Mouse (Mus musculus) cortical plate, adult 2 months (tissue): Measurements from ENCODE around the gene Tbc1d8. TPM values are rescaled to one million over a fixed set of nuclear protein-coding genes. Genes with fewer than 3 reads are reported as not detected.

Experiments used
- H3K27ac ChIP-seq: fragments of 200-500 bp; 2 replicates; pipeline ENCODE4 v1.5.1; 2012; ENCODE audit warnings: low read length, control low read depth, inconsistent platforms; ENCODE audit not compliant: insufficient read depth
- H3K4me1 ChIP-seq: fragments of 200-500 bp; 2 replicates; pipeline ENCODE4 v1.6.1; 2011; ENCODE audit warnings: low read length; ENCODE audit not compliant: control insufficient read depth, insufficient read depth
- H3K4me3 ChIP-seq: fragments of 200-500 bp; 2 replicates; pipeline ENCODE4 v1.5.1; 2011; ENCODE audit warnings: mild to moderate bottlenecking, low read length, control low read depth; ENCODE audit not compliant: insufficient read depth
- CTCF ChIP-seq: fragments of 200-500 bp; IDR thresholded peaks from 2 replicates; pipeline ENCODE4 v1.5.1; 2011; ENCODE audit warnings: mild to moderate bottlenecking, control low read depth, low read length; ENCODE audit not compliant: insufficient read depth; ENCODE audit errors: extremely low read depth
- POLR2A ChIP-seq: fragments of 200-500 bp; IDR thresholded peaks from 2 replicates; pipeline ENCODE4 v1.6.1; 2011; ENCODE audit warnings: mild to moderate bottlenecking, low read length, control low read depth; ENCODE audit not compliant: insufficient read depth; ENCODE audit errors: extremely low read depth
- polyA plus RNA-seq: library from polyadenylated mRNA; depleted of rRNA; stranded (reverse); fragments of >200 nt; gene quantifications from 2 replicates; pipeline ENCODE4 v1.2.3, GENCODE M21; 2012

Tbc1d8 gene
- polyA plus RNA-seq, 1 experiment, result 20.3 TPM

DNA sequence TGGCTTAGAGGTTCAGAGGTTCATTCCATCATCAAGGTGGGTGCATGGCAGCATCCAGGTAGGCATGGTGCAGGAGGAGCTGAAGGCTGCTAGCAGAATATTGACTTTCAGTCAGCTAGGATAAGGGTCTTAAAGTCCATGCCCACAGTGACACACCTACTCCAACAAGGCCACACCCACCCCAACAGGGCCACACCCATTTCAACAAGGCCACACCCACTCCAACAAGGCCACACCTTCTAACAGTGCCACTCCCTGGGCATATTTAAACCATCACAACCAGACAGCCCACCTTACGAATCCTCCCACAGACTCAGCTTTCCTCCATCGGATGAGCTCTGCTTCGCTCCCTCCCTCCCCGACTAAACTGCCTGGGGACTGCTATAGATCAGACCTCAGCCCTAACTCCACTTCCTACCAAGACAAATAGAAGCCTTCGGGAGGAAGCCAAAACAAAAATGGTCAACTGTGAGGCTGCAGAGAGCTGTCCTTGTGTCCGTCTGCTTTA, 15.6 kb downstream of the Tbc1d8 start:
- Histone ChIP-seq H3K4me1 (peaks cover 6% of the 10 kb centered on the region), H3K4me3 (no peak overlapping the region), H3K27ac (no peak overlapping the region)
- TF ChIP-seq POLR2A, result no peak
- TF ChIP-seq CTCF, result no peak

DNA sequence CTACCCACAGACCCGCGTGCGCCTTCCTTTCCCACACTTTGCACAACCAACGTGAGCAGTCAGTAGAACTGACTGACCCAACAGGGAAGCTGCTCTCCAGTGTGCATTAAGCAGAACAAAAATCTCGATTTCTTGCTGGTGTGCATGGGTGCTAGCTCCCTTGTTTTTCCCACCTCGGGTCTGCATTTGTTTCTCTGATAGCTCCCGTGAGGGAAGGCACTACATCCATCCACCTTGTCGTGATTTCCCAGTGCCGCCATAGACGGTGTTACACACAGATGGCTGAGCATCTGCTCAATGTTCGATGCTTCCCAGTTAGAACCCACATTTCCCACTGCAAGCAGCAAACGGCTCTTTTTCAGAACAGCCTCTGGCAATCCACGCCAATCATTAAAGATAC, 16.5 kb downstream of the Tbc1d8 start:
- H3K4me3 ChIP-seq, result no peak overlapping the region

GRCm38 (mm10) chr1:39460495-39460894, 18.1 kb downstream of the Tbc1d8 start:
- H3K4me3 ChIP-seq, result no peak overlapping the region
- H3K4me1 ChIP-seq, result peaks cover 6% of the 10 kb centered on the region
- H3K27ac ChIP-seq, result no peak overlapping the region
- TF ChIP-seq CTCF (no peak), POLR2A (no peak)

More for the DNA sequence above, 16.5 kb downstream of the Tbc1d8 start:
- peaks cover 6% of the 10 kb centered on the region for H3K4me1 ChIP-seq
- no peak overlapping the region for H3K27ac ChIP-seq
- TF ChIP-seq CTCF (no peak), POLR2A (no peak)

GRCm38 (mm10) chr1:39457887-39458874, 20.4 kb downstream of the Tbc1d8 start:
- no peak overlapping the region for H3K4me3 ChIP-seq
- TF ChIP-seq CTCF (no peak), POLR2A (no peak)
- peaks cover 6% of the 10 kb centered on the region for H3K4me1 ChIP-seq
- H3K27ac ChIP-seq, result no peak overlapping the region

DNA sequence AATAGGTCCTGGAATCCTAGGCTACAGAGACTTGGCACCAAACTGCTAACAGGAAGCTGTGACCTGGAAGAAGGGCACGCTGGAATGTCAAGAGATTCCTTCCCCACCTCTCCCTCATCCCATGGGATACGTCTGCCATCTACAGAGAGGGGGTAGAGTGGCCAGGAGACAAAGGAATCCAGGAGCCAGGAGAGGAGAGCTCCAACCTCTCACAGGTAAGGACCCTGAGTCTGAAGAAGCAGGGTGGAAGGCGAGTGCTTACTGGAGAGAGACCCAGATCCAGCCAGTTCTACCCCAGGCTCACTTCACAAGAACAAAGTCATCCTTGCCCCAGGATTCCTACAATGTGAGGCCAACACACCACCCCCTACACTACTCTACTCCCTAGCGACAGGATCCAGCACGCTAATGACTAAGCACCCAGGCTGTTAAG, 22.1 kb downstream of the Tbc1d8 start:
- TF ChIP-seq CTCF (no peak), POLR2A (no peak)
- Histone ChIP-seq H3K4me3 (no peak overlapping the region), H3K27ac (no peak overlapping the region), H3K4me1 (peaks cover 3% of the 10 kb centered on the region)

DNA sequence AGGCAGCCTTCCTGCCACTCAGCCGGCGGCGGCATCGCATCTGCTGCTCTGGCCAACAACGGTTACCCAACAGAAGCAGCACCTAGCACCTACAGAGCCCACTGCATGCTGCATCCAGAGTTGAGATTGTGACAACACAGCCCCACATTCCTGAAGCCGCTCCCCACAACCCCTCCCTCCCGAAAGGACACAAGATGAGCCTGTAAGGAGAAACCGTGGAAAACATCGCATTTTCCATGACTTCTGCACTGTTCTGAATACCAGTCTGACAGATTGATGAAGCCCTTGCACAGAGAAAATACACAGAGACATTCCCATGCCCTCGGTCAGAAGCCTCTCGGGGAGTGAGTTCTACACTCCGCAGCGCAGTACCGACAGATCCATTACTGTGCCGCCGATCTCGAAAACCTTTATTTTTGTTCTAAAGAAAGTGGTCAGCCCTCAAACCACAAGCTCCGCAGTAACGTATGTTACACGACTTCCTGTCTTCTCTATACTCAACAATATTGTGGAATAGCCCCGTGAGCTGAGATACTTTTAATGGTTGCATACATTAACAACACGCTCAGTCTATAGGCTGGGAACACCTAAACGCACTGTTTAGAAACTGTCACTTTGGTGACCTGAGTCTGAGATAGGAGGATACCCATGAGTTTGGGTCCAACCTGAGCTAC, 23.1 kb downstream of the Tbc1d8 start:
- no peak overlapping the region for H3K27ac ChIP-seq

DNA sequence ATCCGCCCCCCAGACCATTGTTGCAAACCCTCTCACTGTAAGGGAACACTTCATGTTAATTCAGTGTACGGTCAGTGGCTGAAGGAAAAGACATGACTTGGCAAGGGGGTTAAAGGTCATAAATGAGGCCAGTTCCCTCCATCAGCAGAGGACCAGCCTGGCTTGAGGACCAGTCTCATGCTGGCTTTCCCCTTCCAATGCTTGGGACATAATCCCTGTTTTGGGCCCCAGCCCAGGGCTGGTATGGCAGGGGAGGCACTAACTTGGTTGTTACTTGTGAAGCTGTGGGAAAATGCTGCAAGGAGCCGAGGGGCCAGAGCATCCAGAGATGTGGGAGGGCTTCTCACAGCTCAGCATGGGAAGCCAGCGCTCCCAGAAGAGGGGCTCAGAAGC, 23.8 kb downstream of the Tbc1d8 start:
- TF ChIP-seq POLR2A (no peak), CTCF (no peak)
- Histone ChIP-seq H3K27ac (no peak overlapping the region), H3K4me3 (no peak overlapping the region), H3K4me1 (no peaks in the 10 kb centered on the region)

More for the DNA sequence above, 23.1 kb downstream of the Tbc1d8 start:
- Histone ChIP-seq H3K4me1 (no peaks in the 10 kb centered on the region; the same call in 1 of the 2 replicates), H3K4me3 (no peak overlapping the region)
- no peak for TF ChIP-seq POLR2A
- TF ChIP-seq CTCF, result no peak

DNA sequence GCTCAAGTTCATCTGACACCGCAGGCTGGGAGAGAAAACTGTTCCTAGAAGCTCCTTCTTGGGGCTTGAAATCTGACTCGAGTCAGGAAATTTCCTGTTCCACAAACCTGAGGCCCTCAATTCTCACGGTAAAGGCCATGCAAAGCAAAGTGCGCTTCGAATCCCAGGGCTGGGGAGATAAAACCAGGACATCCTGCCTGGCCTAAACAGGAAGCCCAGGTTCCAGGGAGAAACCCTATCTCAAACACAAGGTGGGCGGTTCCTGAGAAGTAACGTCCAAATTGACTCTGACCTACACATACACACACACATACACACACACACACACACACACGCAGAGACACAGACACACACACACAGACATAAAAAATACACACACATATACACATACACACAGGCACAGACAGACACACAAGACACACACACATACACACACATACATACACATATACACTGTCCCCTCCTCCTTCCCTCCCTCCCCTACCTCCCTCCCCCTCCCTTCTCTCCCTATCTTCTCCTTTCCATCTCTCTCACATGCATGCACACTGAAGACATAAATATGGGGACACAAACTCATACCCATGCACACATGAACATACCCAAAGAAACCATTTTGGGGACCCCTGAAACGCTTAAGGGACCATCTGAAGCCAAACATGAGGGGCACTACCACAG, 24.3 kb downstream of the Tbc1d8 start:
- TF ChIP-seq CTCF (no peak), POLR2A (no peak)
- H3K4me1 ChIP-seq, result no peaks in the 10 kb centered on the region
- no peak overlapping the region for H3K27ac ChIP-seq

GRCm38 (mm10) chr1:39452203-39452602, 26.4 kb downstream of the Tbc1d8 start:
- no peak for TF ChIP-seq POLR2A
- TF ChIP-seq CTCF, result no peak
- no peaks in the 10 kb centered on the region for H3K4me1 ChIP-seq
- H3K4me3 ChIP-seq, result no peak overlapping the region
- H3K27ac ChIP-seq, result no peak overlapping the region

More for the DNA sequence above, 24.3 kb downstream of the Tbc1d8 start:
- H3K4me3 ChIP-seq, result no peak overlapping the region
